Mouse (Mus musculus): ENCODE measurements around the gene Fam221b. TPM values are rescaled to one million over a fixed set of nuclear protein-coding genes. Genes with fewer than 3 reads are reported as not detected.
A peak's percentile ranks its signal among the peaks of the same experiment; 100 is the strongest.

Fam221b gene
- polyA plus RNA-seq, 1 experiment from 2014 or later: 0.59 TPM

DNA sequence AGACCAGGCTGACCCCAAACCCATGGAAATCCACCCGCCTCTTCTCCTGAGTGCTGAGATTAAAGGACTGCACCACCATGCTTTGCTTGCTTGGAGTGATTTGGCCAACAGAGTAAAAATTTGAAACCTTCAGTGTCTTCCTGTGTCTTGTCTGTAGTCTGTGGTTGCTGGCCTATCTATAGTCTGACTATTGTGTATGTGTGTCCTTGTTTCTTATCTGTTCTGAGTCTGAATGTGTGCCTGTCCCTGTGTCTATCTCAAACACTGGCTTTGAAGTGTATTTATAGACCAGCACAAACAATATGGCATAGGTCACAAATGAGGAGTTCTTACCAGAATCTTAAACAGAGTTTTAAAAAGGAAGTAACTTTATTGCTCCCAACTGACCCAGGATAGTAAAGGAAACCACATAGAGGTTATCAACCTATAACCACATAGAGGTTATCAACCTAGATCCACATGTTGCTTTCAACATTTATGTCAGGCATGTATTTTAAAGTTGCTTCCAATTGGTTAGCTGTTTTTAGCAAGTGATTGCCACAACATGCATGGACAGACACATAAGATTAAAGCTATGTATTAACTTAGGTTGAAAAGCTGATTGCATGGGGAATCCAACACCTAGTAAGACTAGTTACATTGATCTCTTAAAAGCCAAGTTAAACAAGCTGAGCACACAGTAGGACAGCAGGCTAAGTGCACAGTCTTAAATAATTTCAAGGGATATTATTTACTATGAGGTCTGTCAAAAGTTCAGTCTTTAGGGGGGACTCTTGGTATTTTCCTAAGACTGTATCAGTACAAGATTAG is 25.7 kb upstream of the Fam221b start:
- ChIA-PET POLR2A (no interaction called here), CTCF (interaction anchor here (1.5 to 2.3 kb wide), 3 partner anchors 12 to 23 kb away, joined by 4 to 9 read pairs (median 5); no protein-coding TSS in a partner anchor)
- no peak for TF ChIP-seq CTCF (IDR thresholded peaks at IDR 0.05)
- ATAC-seq: no peak
- no peak for DNase-seq (ENCODE audit: low read depth, low spot score)
- in situ Hi-C loops (cut with MboI; ENCODE audit: low pct_unique_long_range_greater_than_20kb): no loop called here
- H3K27me3 ChIP-seq: no peaks in the 10 kb centered on the region

DNA sequence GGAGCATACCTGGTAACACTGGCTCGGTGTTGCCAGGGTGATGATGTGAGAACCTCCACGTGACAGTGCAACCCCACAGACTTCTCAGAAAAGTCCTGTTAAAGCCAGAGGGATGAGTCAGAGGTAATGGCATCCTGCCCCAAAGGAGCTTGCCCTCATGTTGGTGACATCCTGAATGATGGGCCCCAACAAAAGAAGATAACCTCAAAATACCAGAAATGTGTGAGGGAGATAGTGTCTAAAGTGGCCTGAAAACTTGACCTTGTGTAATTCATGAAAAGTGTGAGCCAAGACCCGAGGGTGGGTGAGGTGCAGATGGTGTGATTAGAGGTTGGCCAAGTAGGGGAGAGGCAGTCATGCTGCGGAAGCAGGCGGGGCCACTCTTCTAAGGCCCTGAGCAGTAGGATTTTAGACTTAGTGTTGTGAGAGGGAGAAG is 24.9 kb upstream of the Fam221b start:
- no peak for DNase-seq (ENCODE audit: low read depth, low spot score)
- in situ Hi-C loops (cut with MboI; ENCODE audit: low pct_unique_long_range_greater_than_20kb): no loop called here
- no peak for ATAC-seq
- H3K27me3 ChIP-seq: no peaks in the 10 kb centered on the region
- CTCF ChIA-PET: interaction anchor here (1.5 kb wide), 1 partner anchor 19 kb away, joined by 3 read pairs; no protein-coding TSS in a partner anchor
- POLR2A ChIA-PET: no interaction called here
- no peak for TF ChIP-seq CTCF (IDR thresholded peaks at IDR 0.05)

DNA sequence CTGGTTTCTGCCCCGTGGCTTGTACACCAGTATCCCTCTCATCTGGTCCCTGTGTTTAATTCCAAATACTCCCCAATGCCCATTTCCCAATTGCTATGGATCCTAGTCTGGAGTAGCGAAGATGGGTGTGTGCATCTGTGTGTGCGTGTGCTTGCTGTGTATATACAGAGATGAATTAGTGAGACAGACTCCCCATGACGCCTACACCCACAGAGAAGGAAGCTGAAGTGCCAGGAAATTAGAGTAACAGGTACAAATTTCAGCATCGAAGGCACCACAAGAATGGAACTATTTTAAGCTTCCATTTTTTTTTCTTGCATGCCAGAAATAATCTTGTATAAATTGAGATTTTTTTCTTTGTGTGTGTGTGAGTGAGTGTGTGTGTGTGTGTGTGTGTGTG is 22.1 kb upstream of the Fam221b start:
- in situ Hi-C loops (cut with MboI; ENCODE audit: low pct_unique_long_range_greater_than_20kb): no loop called here
- DNase-seq (ENCODE audit: low read depth, low spot score): no peak
- no peaks in the 10 kb centered on the region for H3K27me3 ChIP-seq
- CTCF ChIA-PET: interaction anchor here (1.1 to 1.8 kb wide), 3 partner anchors 19 to 61 kb away, joined by 3 to 6 read pairs (median 6); no protein-coding TSS in a partner anchor
- TF ChIP-seq CTCF (IDR thresholded peaks at IDR 0.05): no peak
- POLR2A ChIA-PET: interaction anchor here (0.9 to 1.1 kb wide), 2 partner anchors 11 to 122 kb away, joined by 3 to 5 read pairs; no protein-coding TSS in a partner anchor
- ATAC-seq: no peak

DNA sequence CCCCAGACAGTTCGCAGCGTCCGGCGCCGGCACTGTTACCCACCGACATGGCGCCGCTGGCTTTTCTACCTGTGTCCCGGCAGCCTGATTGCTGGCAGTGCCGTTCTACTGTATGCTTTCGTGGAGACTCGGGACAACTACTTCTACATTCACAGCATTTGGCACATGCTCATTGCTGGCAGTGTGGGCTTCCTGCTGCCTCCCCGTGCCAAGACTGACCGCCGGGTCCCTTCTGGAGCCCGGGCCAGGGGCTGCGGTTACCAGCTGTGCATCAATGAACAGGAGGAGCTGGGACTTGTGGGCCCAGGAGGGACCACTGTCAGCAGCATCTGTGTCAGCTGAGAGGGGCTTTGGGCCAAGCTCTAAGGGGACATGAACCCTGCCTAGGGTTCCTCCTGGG is 21.1 kb upstream of the Fam221b start:
- no peaks in the 10 kb centered on the region for H3K27me3 ChIP-seq
- ATAC-seq: no peak
- no peak for DNase-seq (ENCODE audit: low read depth, low spot score)
- ChIA-PET CTCF (interaction anchor here (1.0 to 1.8 kb wide), 3 partner anchors 17 to 60 kb away, joined by 3 to 6 read pairs (median 3); no protein-coding TSS in a partner anchor), POLR2A (no interaction called here)
- no peak for TF ChIP-seq CTCF (IDR thresholded peaks at IDR 0.05)
- in situ Hi-C loops (cut with MboI; ENCODE audit: low pct_unique_long_range_greater_than_20kb): no loop called here

DNA sequence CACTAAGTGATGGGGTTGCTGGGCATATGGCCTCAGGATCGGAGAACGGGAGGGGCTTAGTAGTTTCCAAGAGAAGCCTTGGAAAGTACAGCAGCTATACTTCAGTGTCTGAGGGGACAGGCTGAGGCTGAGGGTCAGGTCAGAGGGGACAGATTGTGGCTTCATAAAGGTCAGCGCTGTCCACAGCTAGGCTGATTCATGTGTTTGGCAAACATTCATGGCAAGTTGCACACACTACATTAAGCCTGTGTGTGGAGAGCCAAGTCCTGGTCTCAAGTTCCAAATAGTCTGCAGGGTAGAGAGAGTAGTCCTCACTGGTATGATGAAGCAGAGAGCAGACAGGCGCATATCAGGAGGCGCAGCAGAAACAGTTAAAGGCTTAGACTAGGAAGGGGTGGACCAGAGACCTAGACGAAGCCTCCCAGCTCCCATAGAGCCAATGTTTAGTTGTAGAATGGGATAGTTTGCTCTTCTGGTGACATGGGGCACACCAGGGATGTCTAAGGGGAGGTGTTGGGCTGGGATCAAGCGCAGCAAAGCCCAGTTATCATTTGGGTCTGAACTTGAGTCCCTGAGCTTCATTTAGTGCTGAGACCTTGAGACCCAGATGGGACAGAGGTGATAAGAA is 10.6 kb upstream of the Fam221b start:
- no peak for TF ChIP-seq CTCF (IDR thresholded peaks at IDR 0.05)
- H3K27me3 ChIP-seq: no peaks in the 10 kb centered on the region
- POLR2A ChIA-PET: no interaction called here
- CTCF ChIA-PET: no interaction called here
- in situ Hi-C loops (cut with MboI; ENCODE audit: low pct_unique_long_range_greater_than_20kb): no loop called here
- DNase-seq (ENCODE audit: low read depth, low spot score) (no peak), ATAC-seq (no peak)

DNA sequence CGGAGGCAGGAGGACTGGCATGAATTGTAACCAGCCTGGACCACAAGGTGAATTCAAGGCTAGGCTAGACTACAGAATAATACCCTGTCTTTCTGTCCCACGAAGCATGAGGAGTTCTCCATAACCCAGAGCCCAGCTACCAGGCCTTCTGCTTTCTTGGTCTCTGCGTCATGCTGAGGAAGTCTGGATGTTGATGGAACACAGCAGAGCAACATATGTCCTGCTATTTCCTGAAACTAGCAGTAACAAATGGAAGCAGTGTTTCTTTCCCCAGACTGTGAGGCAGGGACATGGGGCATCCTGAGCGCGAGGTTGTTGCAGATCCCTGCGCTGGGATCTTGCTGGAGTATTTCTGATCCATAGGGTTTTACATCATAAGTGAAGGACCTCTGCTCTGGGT is 9.6 kb upstream of the Fam221b start:
- no peaks in the 10 kb centered on the region for H3K27me3 ChIP-seq
- DNase-seq (ENCODE audit: low read depth, low spot score): no peak
- ATAC-seq: no peak
- in situ Hi-C loops (cut with MboI; ENCODE audit: low pct_unique_long_range_greater_than_20kb): no loop called here
- POLR2A ChIA-PET: interaction anchor here (0.6 kb wide), 1 partner anchor 143 kb away, joined by 3 read pairs; no protein-coding TSS in a partner anchor
- CTCF ChIA-PET: no interaction called here
- no peak for TF ChIP-seq CTCF (IDR thresholded peaks at IDR 0.05)

DNA sequence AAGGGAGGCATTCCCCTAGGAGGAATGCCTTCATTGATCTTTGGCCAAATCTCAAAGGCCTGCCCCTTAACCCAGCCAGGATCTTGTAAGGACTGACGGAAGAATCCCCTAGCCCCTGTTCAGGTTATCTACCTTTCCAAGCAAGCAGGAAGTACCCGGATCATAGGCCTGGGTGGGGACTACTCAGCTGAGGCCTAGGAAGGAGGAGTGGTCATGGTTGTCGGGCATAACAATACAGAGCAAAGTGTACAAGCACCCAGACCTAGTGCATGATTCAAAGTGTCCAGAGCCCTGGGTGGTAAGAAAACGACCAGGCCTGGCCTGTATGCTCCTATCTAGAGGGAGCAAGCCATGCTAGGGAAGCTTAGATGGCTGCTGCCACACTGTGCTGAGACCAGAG is 6.7 kb upstream of the Fam221b start:
- ATAC-seq: no peak
- CTCF ChIA-PET: interaction anchor here (1.4 kb wide), 1 partner anchor 36 kb away, joined by 7 read pairs; no protein-coding TSS in a partner anchor
- in situ Hi-C loops (cut with MboI; ENCODE audit: low pct_unique_long_range_greater_than_20kb): no loop called here
- TF ChIP-seq CTCF (IDR thresholded peaks at IDR 0.05): no peak
- POLR2A ChIA-PET: no interaction called here
- no peak for DNase-seq (ENCODE audit: low read depth, low spot score)
- no peaks in the 10 kb centered on the region for H3K27me3 ChIP-seq

DNA sequence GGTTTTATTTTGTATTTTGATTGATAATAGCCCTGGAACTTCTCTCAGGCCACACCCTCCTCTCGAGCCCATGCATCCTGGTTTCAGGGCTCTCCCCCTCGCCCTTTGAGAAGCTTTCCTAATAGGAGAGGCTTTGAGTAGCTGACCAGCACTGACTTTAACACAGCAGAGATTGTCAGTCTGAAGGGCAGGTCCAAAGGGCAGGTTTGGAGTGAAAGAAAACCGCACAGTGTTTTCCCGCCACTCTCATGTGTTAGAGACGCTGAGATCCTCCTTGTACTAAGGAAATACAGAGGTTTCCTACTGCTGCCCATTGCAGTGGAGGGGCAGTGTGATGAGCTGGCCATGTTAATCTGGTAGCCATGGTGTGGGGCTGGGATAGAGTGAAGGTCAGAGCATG is 6.0 kb upstream of the Fam221b start:
- H3K27me3 ChIP-seq: no peaks in the 10 kb centered on the region
- ChIA-PET POLR2A (no interaction called here), CTCF (interaction anchor here (1.4 kb wide), 1 partner anchor 37 kb away, joined by 7 read pairs; no protein-coding TSS in a partner anchor)
- in situ Hi-C loops (cut with MboI; ENCODE audit: low pct_unique_long_range_greater_than_20kb): loop anchor here (5.0 kb wide), 1 partner anchor 37 kb away; the partner anchor contains the start of gene Olfr71
- DNase-seq (ENCODE audit: low read depth, low spot score): no peak
- ATAC-seq: no peak
- TF ChIP-seq CTCF (IDR thresholded peaks at IDR 0.05): no peak

DNA sequence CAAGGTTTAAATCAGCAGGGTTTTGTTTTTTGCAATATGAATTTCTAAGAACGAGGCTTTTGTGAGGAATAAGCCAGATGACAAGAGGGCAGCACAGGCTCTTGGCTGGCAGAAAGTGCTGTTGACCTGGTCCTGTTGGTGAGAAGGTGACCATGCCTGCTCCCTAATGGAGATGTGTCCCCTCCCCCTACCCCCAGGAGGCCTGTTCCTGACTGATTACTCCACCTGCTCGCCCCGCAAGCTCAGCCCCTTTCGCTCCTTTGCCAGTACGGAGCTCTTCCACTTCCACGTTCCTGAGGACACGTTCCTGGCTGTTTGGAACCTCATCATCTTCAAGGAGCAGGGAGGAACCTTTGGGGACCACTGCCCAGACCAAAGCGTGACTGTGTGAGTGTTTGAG is 4.8 kb upstream of the Fam221b start:
- H3K27me3 ChIP-seq: no peaks in the 10 kb centered on the region
- CTCF ChIA-PET: interaction anchor here (0.9 to 4.3 kb wide), 2 partner anchors 33 to 38 kb away, joined by 3 to 32 read pairs; partner anchors contain the start of gene Olfr71
- in situ Hi-C loops (cut with MboI; ENCODE audit: low pct_unique_long_range_greater_than_20kb): loop anchor here (5.0 kb wide), 1 partner anchor 39 kb away; the partner anchor contains the start of gene Olfr71
- no peak for ATAC-seq
- DNase-seq (ENCODE audit: low read depth, low spot score): no peak
- no peak for TF ChIP-seq CTCF (IDR thresholded peaks at IDR 0.05)
- POLR2A ChIA-PET: interaction anchor here (0.5 kb wide), 1 partner anchor 262 kb away, joined by 4 read pairs; no protein-coding TSS in a partner anchor

DNA sequence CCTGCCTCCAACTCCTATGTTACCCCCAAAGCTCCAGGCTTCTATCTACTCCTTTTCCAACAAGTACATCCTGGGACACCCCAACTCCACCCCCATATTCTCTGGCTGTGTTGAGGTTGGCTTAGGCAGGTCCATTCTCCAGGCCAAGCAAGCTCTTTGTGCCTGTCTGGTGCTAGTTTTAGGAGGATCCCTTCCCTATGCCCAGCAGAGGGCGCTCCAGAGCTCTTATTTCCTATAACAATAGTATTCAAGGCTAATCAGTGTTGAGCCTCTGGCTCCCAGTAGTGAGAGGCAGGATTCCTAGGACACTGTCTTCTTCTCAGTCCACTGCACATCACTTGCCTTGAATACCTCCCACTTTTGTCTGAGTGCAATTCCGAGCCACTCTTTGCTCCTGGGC is 3.1 kb upstream of the Fam221b start:
- TF ChIP-seq CTCF (IDR thresholded peaks at IDR 0.05): peak; percentile 85
- in situ Hi-C loops (cut with MboI; ENCODE audit: low pct_unique_long_range_greater_than_20kb): loop anchor here (5.0 kb wide), 1 partner anchor 40 kb away; the partner anchor contains the start of gene Olfr71
- ATAC-seq (no peak), DNase-seq (ENCODE audit: low read depth, low spot score) (no peak)
- POLR2A ChIA-PET: interaction anchor here (0.7 kb wide), 1 partner anchor 14 kb away, joined by 3 read pairs; no protein-coding TSS in a partner anchor
- H3K27me3 ChIP-seq: no peaks in the 10 kb centered on the region
- CTCF ChIA-PET: interaction anchor here (0.6 to 4.3 kb wide), 23 partner anchors 9 to 141 kb away, joined by 3 to 32 read pairs (median 4); partner anchors contain the start of genes Hint2, Hrct1, Olfr71 and Spag8
